Mouse (Mus musculus) CD4-positive, CD25-positive, alpha-beta regulatory T cell, adult 4 months (primary cell): Measurements from ENCODE around the gene 1700080O16Rik. TPM values are rescaled to one million over a fixed set of nuclear protein-coding genes. Genes with fewer than 3 reads are reported as not detected.

Experiments used
- ATAC-seq: one replicate; pipeline ENCODE4 v1.8.0; 2017
- polyA plus RNA-seq, 2 experiments: library from polyadenylated mRNA; unstranded; fragments of 100-300 nt; shearing (Covaris generic); gene quantifications; one replicate each; pipeline ENCODE4 v1.2.1; 2017

The 1700080O16Rik gene
- not detected for polyA plus RNA-seq

DNA sequence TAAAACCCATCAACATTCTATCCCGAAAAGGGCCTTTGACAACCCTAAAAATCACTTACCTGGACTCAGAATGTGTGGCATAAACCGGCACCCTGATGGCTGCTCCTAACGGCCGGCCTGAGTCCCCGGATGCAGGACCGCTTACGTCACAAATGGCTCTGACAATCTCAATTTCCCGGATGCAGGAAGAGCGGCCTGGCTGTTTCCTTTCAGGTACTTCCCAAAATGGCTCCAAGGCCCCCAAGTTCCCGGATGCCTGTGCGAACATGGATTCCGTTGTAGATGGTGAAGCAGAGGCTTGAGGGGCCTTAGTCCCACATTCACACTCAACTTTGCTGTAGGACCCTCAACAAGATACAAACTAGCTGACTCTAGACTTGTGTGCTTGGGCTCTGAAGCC is at the start of gene 1700080O16Rik:
Gene 1700080O16Rik (minus strand): TSS at position 101 of the 400 bp plus-strand sequence.
- no peak for ATAC-seq

DNA sequence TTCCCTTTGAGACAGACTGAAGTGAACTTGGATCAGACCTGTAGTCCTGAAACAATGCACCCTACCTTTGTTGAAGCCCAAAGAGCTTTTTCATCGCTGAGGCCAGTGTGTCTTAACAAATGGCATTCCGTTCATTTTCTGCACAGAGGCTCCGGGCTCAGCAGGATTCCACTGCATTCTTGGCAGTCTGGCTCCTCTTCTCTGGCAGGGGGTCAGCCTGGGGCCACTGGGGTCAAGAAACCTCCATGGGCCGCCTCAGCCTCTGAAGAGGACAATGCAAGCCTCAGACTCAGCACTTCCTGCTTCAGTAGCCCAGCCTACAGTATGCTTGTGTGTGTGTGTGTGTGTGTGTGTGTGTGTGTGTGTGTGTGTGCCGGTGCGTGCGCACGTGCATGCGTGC is 45.1 kb upstream of the 1700080O16Rik start:
- ATAC-seq: no peak

DNA sequence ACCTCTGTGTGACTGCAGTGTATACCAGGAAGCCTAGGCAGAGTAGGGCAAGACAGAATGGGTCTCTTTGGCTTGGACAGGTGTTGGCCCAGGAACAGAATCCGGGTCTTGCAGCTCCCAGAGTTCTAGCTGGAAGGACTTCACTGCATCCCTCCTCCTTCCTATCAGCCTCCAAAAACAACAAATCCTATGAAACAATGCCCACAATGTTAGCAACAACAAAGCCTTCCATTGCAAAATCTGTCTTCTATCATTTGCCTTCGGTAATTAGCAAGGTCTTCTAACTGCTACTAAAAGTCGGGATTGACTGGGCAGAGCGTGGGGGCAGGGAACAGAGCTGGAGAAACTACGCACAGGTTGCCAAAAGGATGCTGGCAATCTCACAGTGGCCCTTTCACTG is 27.5 kb upstream of the 1700080O16Rik start:
- no peak for ATAC-seq

DNA sequence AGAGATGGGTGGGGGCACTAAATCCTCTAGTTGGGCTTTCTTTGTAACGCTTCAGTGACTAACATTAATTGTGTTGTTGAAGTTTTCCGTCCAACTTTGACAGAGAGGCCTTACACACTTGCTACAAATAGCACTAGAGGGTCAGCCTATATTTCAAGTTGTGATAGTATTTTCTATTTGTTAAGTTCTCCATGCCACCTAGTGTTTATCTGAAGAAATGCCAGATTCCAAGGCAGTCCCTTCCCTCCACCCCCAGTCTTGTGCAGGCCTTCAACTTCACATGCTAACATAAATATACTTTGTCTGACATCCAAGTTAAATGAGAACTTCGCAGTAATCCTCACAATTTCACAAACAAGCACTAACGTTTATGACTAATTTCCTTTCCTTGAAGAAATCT is 26.9 kb upstream of the 1700080O16Rik start:
- no peak for ATAC-seq

DNA sequence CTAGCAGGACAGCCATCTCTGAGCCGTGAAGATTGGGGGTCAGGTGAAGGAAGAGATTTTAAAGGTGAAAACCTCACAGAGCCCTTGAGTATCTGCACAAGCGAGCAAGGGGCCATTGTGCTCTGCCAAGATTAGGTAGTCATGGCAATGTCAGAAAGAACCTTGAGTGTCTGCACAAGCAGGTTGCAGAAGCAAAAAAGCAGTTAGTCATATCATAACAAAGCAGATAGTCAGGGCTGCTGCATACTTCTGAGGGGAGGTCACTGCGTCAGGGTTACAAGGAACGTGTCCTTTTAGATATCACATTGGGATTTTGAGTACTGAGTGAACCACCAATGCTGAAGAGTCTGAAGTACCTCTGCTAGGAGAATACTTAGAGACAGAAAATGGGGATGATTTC is 3.8 kb upstream of the 1700080O16Rik start:
- no peak for ATAC-seq

DNA sequence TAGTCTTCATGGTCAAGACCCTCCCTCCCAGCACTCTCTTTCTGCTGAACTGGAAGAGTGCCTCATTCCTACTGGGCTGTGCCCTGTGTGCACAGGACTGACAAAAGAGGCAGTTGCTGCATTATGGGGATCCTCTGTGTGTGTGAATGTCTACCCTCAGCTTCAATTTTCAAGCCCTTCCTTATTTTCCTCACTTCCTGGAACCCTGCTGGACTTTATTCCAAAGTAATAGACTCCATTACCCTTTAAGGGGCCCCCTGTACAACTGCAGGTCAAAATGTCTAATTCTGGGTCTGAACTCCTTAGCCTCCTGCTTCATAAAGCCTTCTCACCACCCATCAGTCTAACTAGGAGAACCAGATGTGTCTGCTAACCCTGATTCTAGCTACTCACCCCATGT is 2.0 kb upstream of the 1700080O16Rik start:
- ATAC-seq: no peak

DNA sequence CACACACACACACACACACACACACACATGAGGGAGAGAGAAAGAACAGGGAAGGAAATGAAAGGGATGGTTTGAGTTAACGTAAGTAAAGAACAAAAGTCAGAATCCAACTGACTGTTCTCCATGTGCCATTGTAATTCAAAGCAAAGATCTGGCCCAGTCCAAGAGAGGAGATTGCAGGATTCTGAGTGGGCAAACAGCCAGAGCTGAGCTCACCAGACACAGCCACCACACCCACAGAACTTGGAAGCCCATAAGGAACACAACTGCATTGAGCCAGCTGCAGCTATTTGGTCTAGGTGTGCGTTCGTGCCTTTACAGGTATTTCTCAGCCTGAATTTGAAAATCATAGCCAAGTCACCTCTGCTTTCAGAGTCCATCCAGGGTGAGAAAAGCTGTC is 24.5 kb downstream of the 1700080O16Rik start:
- ATAC-seq: no peak

DNA sequence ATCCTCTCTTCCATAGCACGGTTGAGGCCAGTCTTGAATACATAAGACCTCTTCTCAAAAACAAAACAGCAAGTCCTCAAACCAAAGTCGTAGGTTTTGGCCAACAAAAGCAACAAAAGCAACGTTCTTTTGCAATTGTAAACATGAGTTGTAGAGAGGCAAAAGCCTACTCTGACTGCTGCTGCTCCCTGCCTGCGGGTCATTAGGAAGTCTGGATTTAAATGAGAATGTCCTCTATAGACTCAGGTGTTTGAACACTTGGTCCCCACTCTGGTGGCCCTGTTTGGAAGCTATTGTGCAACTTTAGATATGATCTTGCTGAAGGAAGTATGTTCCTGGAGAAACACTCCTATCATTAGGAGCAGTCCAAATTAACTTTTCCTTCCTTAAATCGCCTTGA is 34.5 kb downstream of the 1700080O16Rik start:
- ATAC-seq: no peak

DNA sequence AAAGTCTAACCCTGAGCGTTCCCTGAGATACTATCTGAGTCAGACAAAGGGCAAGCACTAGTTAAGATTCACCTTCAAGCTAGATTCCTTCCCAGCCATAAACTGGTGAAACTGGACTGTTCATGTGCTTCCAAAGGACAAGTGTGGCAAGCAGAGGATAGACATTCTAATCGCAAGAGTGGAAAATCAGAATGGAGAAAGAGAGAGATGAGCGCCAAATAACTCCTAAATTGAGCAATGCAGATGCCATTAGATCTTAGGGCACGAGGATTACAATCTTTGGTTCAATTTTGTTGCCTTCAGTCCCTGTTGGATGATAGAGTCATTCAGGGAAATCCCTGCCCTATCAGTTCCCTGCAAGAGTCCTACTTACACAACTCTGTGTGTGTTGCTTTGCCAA is 53.5 kb downstream of the 1700080O16Rik start:
- no peak for ATAC-seq

Other genes starting within 250 kb of the 1700080O16Rik start
- gene Usp26, start 171.5 kb downstream of the 1700080O16Rik start, polyA plus RNA-seq: not detected
- gene Gpc4, start 192.5 kb upstream of the 1700080O16Rik start, polyA plus RNA-seq: not detected